Comparison of ENCODE assay signal across 10 mouse cellular contexts in genomic region chr3:25679373-25679772, GRCm38 (mm10).
DNase-seq lines count a peak whose midpoint lies in the region; ATAC-seq and TF ChIP-seq lines count a peak whose summit lies in the region.
"Had no signal": no experiment of that assay in that cellular context is flagged by ENCODE, and none has a peak within 500 bp of the region (broad histone marks: within the 10 kb centered on the region; RNA-seq: fewer than 3 reads in every experiment).

No protein-coding gene starts in this region.

- H3K9ac ChIP-seq in heart, postnatal 0 days (replicated peaks; ENCODE audit: low read depth, low read length) = no peak overlapping the region
- H3K9ac ChIP-seq in midbrain, embryonic 16.5 days (ENCODE audit: low read depth, low read length) = no peak overlapping the region
- H3K9ac ChIP-seq: embryonic facial prominence, embryonic 13.5 days; limb, embryonic 12.5 days had no signal

- DNase-seq in heart, adult 8-10 months (ENCODE audit: low spot score) = peak; percentile 21
- no peak for DNase-seq in heart, embryonic 10.5 days (ENCODE audit: low spot score)
- peak; percentile 77 for DNase-seq in brain, adult 2 months (ENCODE audit: low read depth, low spot score)
- peak; percentile 22 for DNase-seq in heart, postnatal 0 days (ENCODE audit: low spot score)
- peak; percentile 46 to 61 for DNase-seq in layer of hippocampus, postnatal 10 days (ENCODE audit: low spot score in 2 of 2)
- no peak for DNase-seq in yolk sac, embryonic 10.5 days (ENCODE audit: low spot score)
- DNase-seq in right cerebral cortex, postnatal 25 days = no peak

- H3K4me3 ChIP-seq in heart, embryonic 10.5 days = no peak overlapping the region
- no peak overlapping the region for H3K4me3 ChIP-seq in heart, postnatal 0 days (ENCODE audit: low read depth, low read length)
- no peak overlapping the region for H3K4me3 ChIP-seq in midbrain, embryonic 16.5 days (ENCODE audit: low read depth, low read length)
- H3K4me3 ChIP-seq: embryonic facial prominence, embryonic 13.5 days; limb, embryonic 12.5 days had no signal

- no peak overlapping the region for H3K4me2 ChIP-seq in heart, postnatal 0 days (ENCODE audit: low read depth, low read length)
- H3K4me2 ChIP-seq in midbrain, embryonic 16.5 days (ENCODE audit: low read length) = no peak overlapping the region
- H3K4me2 ChIP-seq: embryonic facial prominence, embryonic 13.5 days; limb, embryonic 12.5 days had no signal

- H3K4me1 ChIP-seq in heart, embryonic 10.5 days = no peaks in the 10 kb centered on the region
- no peaks in the 10 kb centered on the region for H3K4me1 ChIP-seq in heart, postnatal 0 days (ENCODE audit: control insufficient read depth, insufficient read depth)
- no peaks in the 10 kb centered on the region for H3K4me1 ChIP-seq in midbrain, embryonic 16.5 days (ENCODE audit: control insufficient read depth, insufficient read depth, low read length)
- H3K4me1 ChIP-seq: embryonic facial prominence, embryonic 13.5 days; limb, embryonic 12.5 days had no signal

- H3K9me3 ChIP-seq in heart, embryonic 10.5 days = no peaks in the 10 kb centered on the region
- no peaks in the 10 kb centered on the region for H3K9me3 ChIP-seq in heart, postnatal 0 days (replicated peaks; ENCODE audit: control insufficient read depth, low read length)
- H3K9me3 ChIP-seq in midbrain, embryonic 16.5 days (replicated peaks; ENCODE audit: control insufficient read depth, low read length, poor library complexity, severe bottlenecking) = no peaks in the 10 kb centered on the region
- H3K9me3 ChIP-seq: embryonic facial prominence, embryonic 13.5 days; limb, embryonic 12.5 days had no signal

- no peaks in the 10 kb centered on the region for H3K36me3 ChIP-seq in heart, embryonic 10.5 days
- H3K36me3 ChIP-seq in heart, postnatal 0 days (replicated peaks; ENCODE audit: control insufficient read depth, insufficient read depth, low read length) = no peaks in the 10 kb centered on the region
- H3K36me3 ChIP-seq in midbrain, embryonic 16.5 days (ENCODE audit: control insufficient read depth, insufficient read depth, low read length) = no peaks in the 10 kb centered on the region
- H3K36me3 ChIP-seq: embryonic facial prominence, embryonic 13.5 days; limb, embryonic 12.5 days had no signal

- peak; percentile 39 for ATAC-seq in heart, postnatal 0 days (ENCODE audit: insufficient read depth, low read depth)
- no peak for ATAC-seq in midbrain, embryonic 16.5 days

- H3K27ac ChIP-seq in heart, embryonic 10.5 days = no peak overlapping the region
- no peak overlapping the region for H3K27ac ChIP-seq in heart, postnatal 0 days (ENCODE audit: low read depth)
- H3K27ac ChIP-seq in midbrain, embryonic 16.5 days (ENCODE audit: low read length) = no peak overlapping the region
- H3K27ac ChIP-seq: embryonic facial prominence, embryonic 13.5 days; limb, embryonic 12.5 days had no signal

- WGBS in heart, embryonic 10.5 days = 66% methylated on average over 2 of the region's 2 CpGs
- WGBS in heart, postnatal 0 days = 50% methylated on average over 2 of the region's 2 CpGs
- WGBS in midbrain, embryonic 16.5 days = 77% methylated on average over 2 of the region's 2 CpGs

- TF ChIP-seq CTCF in heart, postnatal 0 days (IDR thresholded peaks at IDR 0.05; ENCODE audit: low read depth) = no peak

- H3K27me3 ChIP-seq in heart, embryonic 10.5 days (ENCODE audit: insufficient read depth, poor library complexity, severe bottlenecking) = no peaks in the 10 kb centered on the region
- H3K27me3 ChIP-seq in heart, postnatal 0 days (ENCODE audit: control insufficient read depth, insufficient read depth, low read length) = no peaks in the 10 kb centered on the region
- H3K27me3 ChIP-seq in midbrain, embryonic 16.5 days (ENCODE audit: control insufficient read depth, insufficient read depth, low read depth, low read length) = no peaks in the 10 kb centered on the region
- H3K27me3 ChIP-seq: embryonic facial prominence, embryonic 13.5 days; limb, embryonic 12.5 days had no signal

- no peak; the same call in 1 of the 2 replicates for TF ChIP-seq EP300 in heart, postnatal 0 days (IDR thresholded peaks at IDR 0.05; ENCODE audit: low read depth)

Comparison
In these comparisons a context has a peak if more than half of its experiments do, and no peak if none do; other contexts are left out.
1. DNase-seq: peak in heart, adult 8-10 months (single experiment), brain, adult 2 months (single experiment), heart, postnatal 0 days (single experiment) and layer of hippocampus, postnatal 10 days (2 of 2); none in heart, embryonic 10.5 days (single experiment), yolk sac, embryonic 10.5 days (single experiment) and right cerebral cortex, postnatal 25 days (single experiment).